Mouse (Mus musculus) small intestine, adult 2 months (tissue): ENCODE data around the gene Kctd10.

Source experiments
- CTCF ChIP-seq: fragments of 200-500 bp; IDR thresholded peaks from 2 replicates; pipeline ENCODE4 v1.5.1; 2012; ENCODE audit warnings: low read depth, mild to moderate bottlenecking, control low read depth, inconsistent platforms, low read length, moderate library complexity, mixed read lengths; ENCODE audit not compliant: insufficient replicate concordance, insufficient read length; ENCODE audit errors: extremely low read depth
- POLR2A ChIP-seq: fragments of 200-500 bp; IDR thresholded peaks from 2 replicates; pipeline ENCODE4 v1.6.1; 2012; ENCODE audit warnings: low read depth, mild to moderate bottlenecking, control low read depth, inconsistent platforms, low read length, moderate library complexity

- TF ChIP-seq CTCF = no peak
- no peak for TF ChIP-seq POLR2A
These were observed 46.4 kb upstream of the Kctd10 start for GRCm38 (mm10) chr5:114426732-114427131.
